9 mouse cellular contexts compared by ENCODE assay signal in the genomic region with DNA sequence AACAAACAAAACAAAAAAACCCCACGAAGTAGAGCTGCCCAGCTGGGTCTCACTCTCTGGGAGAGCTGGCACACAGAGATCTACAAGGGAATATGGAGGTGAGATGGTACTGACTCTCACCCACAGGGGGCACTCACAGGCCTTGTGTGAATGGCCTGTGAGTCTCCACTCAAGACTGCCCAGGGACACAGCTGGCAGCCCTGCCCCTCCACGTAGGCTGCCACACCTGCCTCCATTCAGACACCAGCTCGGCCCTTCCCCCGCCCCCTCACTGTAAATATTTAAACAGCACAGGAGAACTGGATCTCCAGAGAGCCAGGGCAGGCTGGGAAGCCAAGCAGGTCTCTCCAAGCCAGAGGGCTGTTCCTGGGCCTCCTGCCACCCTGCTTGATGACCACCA. TPM values are rescaled to one million over a fixed set of nuclear protein-coding genes. Genes with fewer than 3 reads are reported as not detected.
DNase-seq lines count a peak whose midpoint lies in the region; ATAC-seq lines count a peak whose summit lies in the region.
"Had no signal": no experiment of that assay in that cellular context is flagged by ENCODE, and none has a peak within 500 bp of the region (broad histone marks: within the 10 kb centered on the region; RNA-seq: fewer than 3 reads in every experiment).

No protein-coding gene starts in this region.

- no peak overlapping the region for H3K4me2 ChIP-seq in hindbrain, embryonic 13.5 days
- no peak overlapping the region for H3K4me2 ChIP-seq in hindbrain, embryonic 12.5 days (replicated peaks)
- H3K4me2 ChIP-seq in kidney, embryonic 15.5 days = no peak overlapping the region
- no peak overlapping the region for H3K4me2 ChIP-seq in heart, embryonic 11.5 days
- H3K4me2 ChIP-seq: embryonic facial prominence, embryonic 13.5 days had no signal

- no peak overlapping the region for H3K4me3 ChIP-seq in hindbrain, embryonic 13.5 days
- H3K4me3 ChIP-seq in hindbrain, embryonic 12.5 days = no peak overlapping the region
- no peak overlapping the region for H3K4me3 ChIP-seq in kidney, embryonic 15.5 days (replicated peaks)
- no peak overlapping the region for H3K4me3 ChIP-seq in heart, embryonic 11.5 days (ENCODE audit: low read depth, low read length)
- H3K4me3 ChIP-seq: embryonic facial prominence, embryonic 13.5 days had no signal

- peak; percentile 69 for DNase-seq in cerebellum, adult 9-10 months
- DNase-seq in lung, postnatal 25 days (ENCODE audit: low spot score) = peak; percentile 87
- no peak for DNase-seq in left cerebral cortex, adult 9 months (ENCODE audit: low spot score in 2 of 2)
- no peak for DNase-seq in gastrocnemius, adult 18-20 months (ENCODE audit: low spot score)

- peak overlapping the region; percentile 6; the same call in 1 of the 2 replicates for H3K27ac ChIP-seq in hindbrain, embryonic 13.5 days
- H3K27ac ChIP-seq in hindbrain, embryonic 12.5 days = no peak overlapping the region
- H3K27ac ChIP-seq in kidney, embryonic 15.5 days = peak overlapping the region; percentile 19; the same call in 1 of the 2 replicates
- no peak overlapping the region for H3K27ac ChIP-seq in heart, embryonic 11.5 days (ENCODE audit: low read depth, low read length)
- H3K27ac ChIP-seq: embryonic facial prominence, embryonic 13.5 days had no signal

- peaks cover 40% of the 10 kb centered on the region for H3K4me1 ChIP-seq in hindbrain, embryonic 13.5 days (replicated peaks)
- H3K4me1 ChIP-seq in hindbrain, embryonic 12.5 days = peaks cover 11% of the 10 kb centered on the region
- peaks cover 26% of the 10 kb centered on the region for H3K4me1 ChIP-seq in kidney, embryonic 15.5 days
- no peaks in the 10 kb centered on the region for H3K4me1 ChIP-seq in heart, embryonic 11.5 days (ENCODE audit: control insufficient read depth, insufficient read depth, low read length)

- H3K9ac ChIP-seq in hindbrain, embryonic 13.5 days = no peak overlapping the region
- no peak overlapping the region for H3K9ac ChIP-seq in hindbrain, embryonic 12.5 days
- no peak overlapping the region for H3K9ac ChIP-seq in kidney, embryonic 15.5 days
- no peak overlapping the region for H3K9ac ChIP-seq in heart, embryonic 11.5 days (ENCODE audit: low read depth, low read length)
- H3K9ac ChIP-seq: embryonic facial prominence, embryonic 13.5 days had no signal

- 30% methylated on average over 4 of the region's 4 CpGs for WGBS in hindbrain, embryonic 13.5 days
- WGBS in hindbrain, embryonic 12.5 days = 54% methylated on average over 4 of the region's 4 CpGs
- 33% methylated on average over 4 of the region's 4 CpGs for WGBS in kidney, embryonic 15.5 days
- 49% methylated on average over 4 of the region's 4 CpGs for WGBS in heart, embryonic 11.5 days (ENCODE audit: insufficient replicate concordance)

- H3K27me3 ChIP-seq in hindbrain, embryonic 13.5 days = peaks cover 30% of the 10 kb centered on the region
- peaks cover 37% of the 10 kb centered on the region for H3K27me3 ChIP-seq in hindbrain, embryonic 12.5 days
- peaks cover 10% of the 10 kb centered on the region; the same call in 1 of the 2 replicates for H3K27me3 ChIP-seq in kidney, embryonic 15.5 days
- peaks cover 40% of the 10 kb centered on the region for H3K27me3 ChIP-seq in heart, embryonic 11.5 days (ENCODE audit: control insufficient read depth, insufficient read depth, low read length)

- no peak for ATAC-seq in hindbrain, embryonic 13.5 days (ENCODE audit: low FRiP score)
- ATAC-seq in hindbrain, embryonic 12.5 days (ENCODE audit: low FRiP score) = no peak
- peak; percentile 81 for ATAC-seq in kidney, embryonic 15.5 days (replicated peaks; ENCODE audit: low FRiP score)
- ATAC-seq in heart, embryonic 11.5 days (replicated peaks; ENCODE audit: insufficient number of reproducible peaks, low FRiP score, low TSS enrichment) = no peak

- H3K36me3 ChIP-seq in hindbrain, embryonic 13.5 days = no peaks in the 10 kb centered on the region
- no peaks in the 10 kb centered on the region for H3K36me3 ChIP-seq in hindbrain, embryonic 12.5 days
- H3K36me3 ChIP-seq in kidney, embryonic 15.5 days = no peaks in the 10 kb centered on the region
- no peaks in the 10 kb centered on the region for H3K36me3 ChIP-seq in heart, embryonic 11.5 days (ENCODE audit: control insufficient read depth, insufficient read depth, low read length)
- H3K36me3 ChIP-seq: embryonic facial prominence, embryonic 13.5 days had no signal

- H3K9me3 ChIP-seq in hindbrain, embryonic 13.5 days = no peaks in the 10 kb centered on the region
- no peaks in the 10 kb centered on the region for H3K9me3 ChIP-seq in hindbrain, embryonic 12.5 days (replicated peaks)
- no peaks in the 10 kb centered on the region for H3K9me3 ChIP-seq in kidney, embryonic 15.5 days (replicated peaks)
- H3K9me3 ChIP-seq in heart, embryonic 11.5 days (replicated peaks; ENCODE audit: control insufficient read depth, low read length) = no peaks in the 10 kb centered on the region
- H3K9me3 ChIP-seq: embryonic facial prominence, embryonic 13.5 days had no signal

RNA-seq across cellular contexts. Expression of a gene that starts 14.8 kb away (rescaled TPM):
- 14.2 and 14.5 TPM in 2 replicates for polyA plus RNA-seq in hindbrain, embryonic 13.5 days (2015; fragmentation: Nextera tagmentation; extraction: Ambion mirVana)
- polyA plus RNA-seq in hindbrain, embryonic 12.5 days (2016; fragmentation: Nextera tagmentation; extraction: Ambion mirVana) = 11.6 and 14.3 TPM in 2 replicates
- polyA plus RNA-seq in kidney, embryonic 15.5 days (2015; fragmentation: Nextera tagmentation; extraction: Ambion mirVana) = 6.3 and 6.4 TPM in 2 replicates
- total RNA-seq in gastrocnemius, adult 18-20 months (2021) = under 1 TPM; 0.38 to 0.39 TPM
- 2.6 and 3.5 TPM in 2 replicates for polyA plus RNA-seq in heart, embryonic 11.5 days (2014; fragmentation: Nextera tagmentation; extraction: Ambion mirVana)

Comparison
In these comparisons a context has a peak if more than half of its experiments do, and no peak if none do; other contexts are left out.
1. H3K27ac ChIP-seq: peak in hindbrain, embryonic 13.5 days (single experiment) and kidney, embryonic 15.5 days (single experiment); none in hindbrain, embryonic 12.5 days (single experiment) and heart, embryonic 11.5 days (single experiment).
2. DNase-seq: peak in cerebellum, adult 9-10 months (single experiment) and lung, postnatal 25 days (single experiment); none in left cerebral cortex, adult 9 months (0 of 2) and gastrocnemius, adult 18-20 months (single experiment).